Mouse (Mus musculus) myocyte (in vitro differentiated cells): ENCODE measurements at regions not wholly inside any gene's neighbourhood (a gene's known extent, or its start where the extent isn't known, plus 50 kb on each side); places are given as distances from the start of the nearest gene placed in this dataset.
A peak's percentile ranks its signal among the peaks of the same experiment; 100 is the strongest.

Source experiments
- H3K27me3 ChIP-seq: one replicate; pipeline ENCODE4 v1.6.1; 2011; ENCODE audit not compliant: control insufficient read depth, insufficient read depth, insufficient read length
- H3K36me3 ChIP-seq: one replicate; pipeline ENCODE4 v1.6.1; 2011; ENCODE audit not compliant: control insufficient read depth, insufficient read depth
- H3K4me2 ChIP-seq: one replicate; pipeline ENCODE4 v1.6.1; 2011; ENCODE audit warnings: low read depth, control low read depth
- H3K4me3 ChIP-seq: one replicate; pipeline ENCODE4 v1.5.1; 2011; ENCODE audit warnings: mild to moderate bottlenecking, control low read depth, moderate library complexity
- H3K79me2 ChIP-seq: one replicate; pipeline ENCODE4 v1.6.1; 2011; ENCODE audit not compliant: control insufficient read depth, insufficient read depth
- H3ac ChIP-seq: one replicate; pipeline ENCODE4 v1.6.1; 2011; ENCODE audit not compliant: control insufficient read depth, insufficient read length
- CEBPB ChIP-seq: IDR thresholded peaks from 2 replicates; pipeline ENCODE4 v1.6.1; 2011; ENCODE audit warnings: mild to moderate bottlenecking, moderate library complexity; ENCODE audit not compliant: poor library complexity, insufficient read depth, severe bottlenecking
- E2F4 ChIP-seq: IDR thresholded peaks from one replicate; pipeline ENCODE4 v1.6.1; 2011; ENCODE audit warnings: mild to moderate bottlenecking, control low read depth, moderate library complexity; ENCODE audit not compliant: insufficient read depth
- MAX ChIP-seq: IDR thresholded peaks from one replicate; pipeline ENCODE4 v1.6.1; 2011; ENCODE audit warnings: low read depth, mild to moderate bottlenecking, control low read depth
- MYOD1 ChIP-seq, 3 experiments: IDR thresholded peaks; one replicate each; pipeline ENCODE4 v1.6.1; 2011; ENCODE audit warnings: control low read depth in 2 of 3, low read depth in 2 of 3, mild to moderate bottlenecking in 2 of 3, moderate library complexity in 1 of 3; ENCODE audit not compliant: insufficient read length in 2 of 3, control insufficient read depth in 1 of 3
- MYOG ChIP-seq, 3 experiments: IDR thresholded peaks; one replicate each; pipeline ENCODE4 v1.6.1; 2011; ENCODE audit warnings: control low read depth in 2 of 3, low read depth in 2 of 3, mild to moderate bottlenecking in 2 of 3; ENCODE audit not compliant: insufficient read length in 2 of 3, control insufficient read depth in 1 of 3, insufficient read depth in 1 of 3
- POLR2A ChIP-seq: IDR thresholded peaks from one replicate; pipeline ENCODE4 v1.6.1; 2011; ENCODE audit warnings: low read depth, mild to moderate bottlenecking, control low read depth, moderate library complexity; ENCODE audit not compliant: insufficient read length
- POLR2AphosphoS2 ChIP-seq: IDR thresholded peaks from one replicate; pipeline ENCODE4 v1.6.1; 2011; ENCODE audit warnings: low read depth, control low read depth; ENCODE audit not compliant: insufficient read length
- REST ChIP-seq: IDR thresholded peaks from one replicate; pipeline ENCODE4 v1.6.1; 2011; ENCODE audit warnings: mild to moderate bottlenecking, control low read depth, moderate library complexity; ENCODE audit not compliant: insufficient read depth, insufficient read length
- SRF ChIP-seq: IDR thresholded peaks from one replicate; pipeline ENCODE4 v1.6.1; 2011; ENCODE audit warnings: low read depth; ENCODE audit not compliant: control insufficient read depth, insufficient read length
- TCF12 ChIP-seq: IDR thresholded peaks from one replicate; pipeline ENCODE4 v1.6.1; 2011; ENCODE audit warnings: mild to moderate bottlenecking, control low read depth; ENCODE audit not compliant: poor library complexity, insufficient read depth, severe bottlenecking
- TCF3 ChIP-seq: IDR thresholded peaks from one replicate; pipeline ENCODE4 v1.6.1; 2011; ENCODE audit warnings: low read depth, control low read depth; ENCODE audit not compliant: insufficient read length
- USF1 ChIP-seq: IDR thresholded peaks from one replicate; pipeline ENCODE4 v1.6.1; 2011; ENCODE audit warnings: low read depth, mild to moderate bottlenecking, control low read depth, moderate library complexity

DNA sequence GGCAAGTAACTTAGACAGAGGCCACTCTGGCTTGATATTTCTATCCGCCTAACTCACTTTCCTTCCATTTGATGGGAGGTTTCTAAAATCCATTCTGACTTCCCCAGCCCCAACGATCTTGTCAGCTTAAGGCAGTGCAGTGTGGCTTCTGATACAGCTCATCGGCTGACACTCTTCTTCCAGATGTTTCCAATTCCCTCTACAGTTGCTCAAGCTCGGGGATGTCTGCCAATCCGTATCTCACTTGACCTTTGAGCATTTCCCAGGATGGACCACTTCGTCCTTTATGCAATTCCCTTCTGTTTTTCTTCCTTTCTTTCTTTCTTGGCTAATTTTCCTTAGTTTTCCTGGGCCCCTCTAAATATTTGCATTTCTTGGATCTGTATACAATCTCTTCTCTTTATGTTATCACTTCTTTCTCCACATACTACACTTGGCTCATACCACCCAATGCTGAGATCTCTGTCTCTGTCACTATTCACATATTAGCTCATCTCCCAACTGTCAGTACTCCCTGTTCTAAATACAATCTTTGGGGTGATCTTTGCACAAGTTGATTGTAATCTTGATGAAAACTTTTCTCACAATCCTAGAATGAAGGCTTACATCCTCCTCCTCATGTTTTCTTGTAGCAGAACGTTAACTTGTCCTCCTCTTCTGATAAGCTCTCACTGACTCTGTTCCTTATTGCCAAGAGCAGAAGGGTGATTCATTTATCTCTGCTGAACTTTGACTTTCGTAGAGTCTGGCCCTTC is 2636.5 kb upstream of the Gm7489 start:
- Histone ChIP-seq H3K4me3 (no peak overlapping the region), H3K36me3 (no peaks in the 10 kb centered on the region), H3K4me2 (no peak overlapping the region), H3ac (no peak overlapping the region), H3K27me3 (no peaks in the 10 kb centered on the region), H3K79me2 (no peaks in the 10 kb centered on the region)
- TF ChIP-seq MYOD1 (IDR thresholded peaks at IDR 0.05; ENCODE audit: control insufficient read depth in 1 of 3, insufficient read length in 2 of 3, low read depth in 2 of 3) = no peak

DNA sequence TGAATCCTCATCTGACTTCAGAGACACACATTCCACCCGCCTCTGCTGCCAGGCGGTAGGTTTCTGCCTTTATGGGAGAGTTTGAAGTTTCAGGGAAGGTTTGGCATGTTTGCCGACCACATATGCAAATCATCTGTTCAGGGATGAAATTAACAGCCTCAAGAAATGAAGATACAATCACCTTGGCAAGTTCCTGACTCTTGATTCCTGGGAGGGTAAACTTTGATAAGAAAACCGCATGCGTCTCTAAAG is 2636.0 kb upstream of the Gm7489 start:
- Histone ChIP-seq H3ac (no peak overlapping the region), H3K79me2 (no peaks in the 10 kb centered on the region), H3K36me3 (no peaks in the 10 kb centered on the region), H3K4me3 (no peak overlapping the region), H3K4me2 (no peak overlapping the region), H3K27me3 (no peaks in the 10 kb centered on the region)
- TF ChIP-seq TCF3 = no peak
- no peak for TF ChIP-seq POLR2A
- no peak for TF ChIP-seq SRF
- no peak for TF ChIP-seq USF1
- no peak for TF ChIP-seq MAX
- TF ChIP-seq POLR2AphosphoS2 = no peak
- TF ChIP-seq E2F4 = no peak
- no peak for TF ChIP-seq CEBPB
- TF ChIP-seq MYOG (IDR thresholded peaks at IDR 0.05; ENCODE audit: control insufficient read depth in 1 of 3, insufficient read depth in 1 of 3, insufficient read length in 2 of 3, low read depth in 2 of 3) = no peak
- no peak for TF ChIP-seq MYOD1 (IDR thresholded peaks at IDR 0.05; ENCODE audit: control insufficient read depth in 1 of 3, insufficient read length in 2 of 3, low read depth in 2 of 3)
- TF ChIP-seq TCF12 = no peak
- no peak for TF ChIP-seq REST

- Histone ChIP-seq H3K4me3 (no peak overlapping the region), H3ac (no peak overlapping the region), H3K79me2 (no peaks in the 10 kb centered on the region), H3K27me3 (no peaks in the 10 kb centered on the region), H3K36me3 (no peaks in the 10 kb centered on the region), H3K4me2 (no peak overlapping the region)
- TF ChIP-seq E2F4 (no peak), REST (no peak), TCF12 (no peak), SRF (no peak), CEBPB (no peak), POLR2A (no peak), MYOG (IDR thresholded peaks at IDR 0.05; ENCODE audit: control insufficient read depth in 1 of 3, insufficient read depth in 1 of 3, insufficient read length in 2 of 3, low read depth in 2 of 3) (no peak), POLR2AphosphoS2 (no peak), TCF3 (no peak), USF1 (no peak), MAX (no peak), MYOD1 (IDR thresholded peaks at IDR 0.05; ENCODE audit: control insufficient read depth in 1 of 3, insufficient read length in 2 of 3, low read depth in 2 of 3) (no peak)
Measured at GRCm38 (mm10) chr15:51254143-51254542, 2630.6 kb upstream of the Gm7489 start.

DNA sequence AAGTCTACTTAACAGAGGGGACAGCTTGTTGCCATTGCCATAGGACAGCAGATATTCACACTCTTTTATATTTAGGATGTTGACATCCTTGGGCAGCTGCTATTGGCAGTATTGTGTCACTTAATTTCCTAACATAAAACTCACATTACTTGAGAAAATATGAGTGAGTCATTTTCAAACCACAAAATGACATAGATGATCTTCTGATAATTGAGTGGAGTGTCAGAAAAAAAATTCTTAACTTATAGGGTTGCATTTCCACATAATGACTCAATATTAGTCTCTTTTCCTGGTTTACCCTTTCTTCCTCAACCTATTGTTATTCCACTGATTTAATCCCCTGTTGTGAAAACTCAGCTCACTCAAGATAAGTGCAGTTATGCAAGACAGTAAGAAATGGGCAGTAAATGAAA is 2629.5 kb upstream of the Gm7489 start:
- TF ChIP-seq E2F4 = no peak
- peak in 2 of 3 experiments; percentile 41 to 49 for TF ChIP-seq MYOD1 (IDR thresholded peaks at IDR 0.05; ENCODE audit: control insufficient read depth in 1 of 3, insufficient read length in 2 of 3, low read depth in 2 of 3)
- H3K36me3 ChIP-seq = no peaks in the 10 kb centered on the region
- H3K4me2 ChIP-seq = no peak overlapping the region
- H3K27me3 ChIP-seq = no peaks in the 10 kb centered on the region
- H3ac ChIP-seq = no peak overlapping the region
- H3K4me3 ChIP-seq = no peak overlapping the region
- no peaks in the 10 kb centered on the region for H3K79me2 ChIP-seq

GRCm38 (mm10) chr15:51256681-51257080 is 2628.0 kb upstream of the Gm7489 start:
- no peaks in the 10 kb centered on the region for H3K36me3 ChIP-seq
- no peaks in the 10 kb centered on the region for H3K27me3 ChIP-seq
- no peak overlapping the region for H3ac ChIP-seq
- H3K4me3 ChIP-seq = no peak overlapping the region
- TF ChIP-seq E2F4 = no peak
- H3K4me2 ChIP-seq = no peak overlapping the region
- H3K79me2 ChIP-seq = no peaks in the 10 kb centered on the region

GRCm38 (mm10) chr15:51264599-51265163 is 2620.0 kb upstream of the Gm7489 start:
- no peaks in the 10 kb centered on the region for H3K27me3 ChIP-seq

More at GRCm38 (mm10) chr15:51264599-51265163, 2620.0 kb upstream of the Gm7489 start:
- no peak overlapping the region for H3K4me2 ChIP-seq
- H3K36me3 ChIP-seq = no peaks in the 10 kb centered on the region
- TF ChIP-seq POLR2AphosphoS2 = no peak
- no peak for TF ChIP-seq MAX
- TF ChIP-seq POLR2A = no peak
- TF ChIP-seq REST = no peak
- TF ChIP-seq TCF12 = no peak
- no peak for TF ChIP-seq CEBPB
- H3K4me3 ChIP-seq = no peak overlapping the region
- H3K79me2 ChIP-seq = no peaks in the 10 kb centered on the region
- no peak overlapping the region for H3ac ChIP-seq
